Mouse (Mus musculus): ENCODE measurements around the gene 1700049E17Rik1.
"Not testable (repeated sequence)": the region's sequence is repeated elsewhere in the genome, so short reads cannot be mapped to it uniquely, and the experiment has no call there.

The 1700049E17Rik1 gene

DNA sequence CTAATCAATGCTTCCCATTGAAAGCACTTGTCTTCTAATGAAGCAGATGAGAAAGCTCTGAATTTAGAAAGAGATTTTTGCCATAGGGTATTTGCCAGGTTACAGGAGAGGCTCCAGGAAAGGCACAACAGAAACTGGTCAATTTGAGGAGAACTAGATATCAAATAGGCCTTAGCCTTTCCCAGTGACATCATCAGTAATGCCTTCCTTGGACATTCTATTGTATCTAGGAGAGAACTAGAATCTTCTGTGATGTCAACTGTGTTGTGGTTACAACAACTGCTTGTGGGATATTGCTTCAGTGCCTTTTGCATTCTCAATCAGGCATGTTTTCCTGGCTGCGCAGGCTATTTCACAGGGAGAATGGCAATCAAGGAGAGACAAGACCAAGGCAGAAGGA is at the start of gene 1700049E17Rik1:
1700049E17Rik1 (plus strand) TSS at position 301 of the 400 bp plus-strand sequence.
- not testable (repeated sequence) for ATAC-seq (ENCODE audit: insufficient number of reproducible peaks, low FRiP score, low TSS enrichment)

DNA sequence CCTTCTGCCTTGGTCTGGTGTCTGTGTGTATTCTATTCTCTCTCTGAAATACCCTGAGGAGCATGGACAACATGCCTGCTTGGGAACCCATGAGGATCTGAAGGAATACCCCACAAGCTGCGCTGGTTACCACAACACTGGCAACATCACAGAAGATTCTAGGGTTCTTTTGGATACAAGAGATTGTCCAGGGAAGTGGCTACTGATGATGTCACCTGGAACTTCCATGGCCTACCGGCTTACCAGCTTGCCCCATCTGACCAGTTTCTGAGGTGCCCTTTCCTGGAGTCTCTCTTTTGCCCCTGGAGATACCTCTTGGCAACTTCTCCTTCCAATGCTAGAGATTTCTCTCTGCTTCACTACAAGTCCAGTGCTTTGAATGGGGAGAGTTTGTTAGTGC is 17.6 kb upstream of the 1700049E17Rik1 start, which contains the start of gene Gm7980:
Gm7980 (minus strand) TSS at position 101 of the 400 bp plus-strand sequence.
- not testable (repeated sequence) for ATAC-seq (ENCODE audit: insufficient number of reproducible peaks, low FRiP score, low TSS enrichment)

DNA sequence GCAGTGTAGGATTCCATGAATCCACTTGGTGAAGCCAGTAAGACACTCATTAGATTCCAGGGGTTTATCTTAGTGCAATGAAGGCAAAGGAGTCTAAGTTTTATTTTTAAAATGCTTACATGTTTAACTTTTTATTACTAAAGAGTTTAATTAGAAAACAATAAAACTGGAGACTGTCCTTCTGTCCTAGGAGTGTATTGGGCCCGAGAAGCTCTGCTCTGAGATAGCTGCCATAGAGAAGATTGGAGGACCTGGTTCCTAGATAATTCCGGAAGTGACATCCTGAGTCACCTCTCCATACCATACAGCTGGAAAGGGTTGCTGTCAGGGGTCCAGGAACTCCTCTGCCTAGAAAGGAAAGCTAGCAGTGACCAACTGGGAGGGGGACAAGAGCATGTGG is 18.9 kb downstream of the 1700049E17Rik1 start, which contains the start of gene 1700024B05Rik:
1700024B05Rik (plus strand) TSS at position 301 of the 400 bp plus-strand sequence.
- not testable (repeated sequence) for ATAC-seq (ENCODE audit: insufficient number of reproducible peaks, low FRiP score, low TSS enrichment)

DNA sequence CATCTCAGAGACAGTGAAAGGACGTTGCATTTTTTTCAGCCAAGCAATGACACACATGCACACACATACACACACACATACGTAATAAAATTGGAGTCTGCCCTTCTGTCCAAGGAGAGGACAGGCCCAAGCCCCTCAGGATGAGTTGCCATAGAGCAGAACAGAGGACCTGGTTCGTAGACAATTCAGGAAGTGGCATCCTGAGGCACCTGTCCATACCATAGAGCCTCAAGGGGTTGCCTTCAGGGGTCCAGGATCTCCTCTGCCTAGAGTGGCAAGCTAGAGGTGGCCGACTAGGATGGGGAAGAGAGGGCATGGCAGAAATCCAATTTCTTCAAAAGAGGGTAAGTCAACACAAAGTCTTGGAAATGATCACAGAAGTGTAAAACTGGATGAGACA is 39.3 kb downstream of the 1700049E17Rik1 start:
- ATAC-seq (ENCODE audit: insufficient number of reproducible peaks, low FRiP score, low TSS enrichment) = not testable (repeated sequence)

DNA sequence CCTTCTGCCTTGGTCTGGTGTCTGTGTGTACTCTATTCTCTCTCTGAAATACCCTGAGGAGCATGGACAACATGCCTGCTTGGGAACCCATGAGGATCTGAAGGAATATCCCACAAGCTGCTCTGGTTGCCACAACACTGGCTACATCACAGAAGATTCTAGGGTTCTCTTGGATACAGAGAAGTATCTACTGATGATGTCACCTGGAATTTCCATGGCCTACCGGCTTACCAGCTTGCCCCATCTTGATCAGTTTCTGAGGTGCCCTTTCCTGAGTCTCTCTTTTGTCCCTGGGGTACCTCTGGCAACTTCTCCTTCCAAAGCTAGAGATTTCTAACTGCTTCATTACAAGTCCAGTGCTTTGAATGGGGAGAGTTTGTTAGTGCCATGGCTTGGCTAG is 43.1 kb downstream of the 1700049E17Rik1 start, which contains the start of gene Gm6401:
Gm6401 (minus strand) TSS at position 101 of the 400 bp plus-strand sequence.
- ATAC-seq (ENCODE audit: insufficient number of reproducible peaks, low FRiP score, low TSS enrichment) = not testable (repeated sequence)

DNA sequence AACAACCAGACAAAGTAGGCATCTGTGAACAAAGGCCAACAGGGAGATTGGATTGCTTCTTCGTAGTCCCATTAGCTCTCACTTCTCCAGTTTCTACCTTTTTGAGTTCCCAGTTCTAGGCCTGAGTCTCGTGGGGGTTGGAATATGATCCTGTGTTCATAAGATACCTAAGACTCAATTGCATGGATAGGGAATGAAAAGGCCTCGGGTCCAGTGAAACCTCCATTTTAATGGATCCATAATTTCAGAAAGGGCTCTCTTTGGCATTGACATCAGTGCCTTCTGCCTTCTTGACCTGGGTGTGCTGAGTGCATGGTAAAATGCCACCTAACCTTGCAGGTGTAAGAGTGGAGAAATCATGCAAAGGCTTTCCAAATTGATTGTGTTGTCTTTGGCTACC is 43.8 kb downstream of the 1700049E17Rik1 start:
- ATAC-seq (ENCODE audit: insufficient number of reproducible peaks, low FRiP score, low TSS enrichment) = not testable (repeated sequence)
